Mouse (Mus musculus) stomach, embryonic 14.5 days (tissue): ENCODE data around the gene Men1. TPM values are rescaled to one million over a fixed set of nuclear protein-coding genes. Genes with fewer than 3 reads are reported as not detected.
A peak's percentile ranks its signal among the peaks of the same experiment; 100 is the strongest.

ENCODE experiments used
- ATAC-seq: fragments of 200-750 bp; cut with Nextera tagmentation; 2 replicates; pipeline ENCODE4 v1.8.0; 2017; ENCODE audit warnings: low read depth, moderate TSS enrichment; ENCODE audit not compliant: insufficient number of reproducible peaks, insufficient read depth, low FRiP score
- H3K27ac ChIP-seq: fragments of 300-500 bp; sonication (generic); 2 replicates; pipeline ENCODE4 v1.5.1; 2014; ENCODE audit warnings: mild to moderate bottlenecking, low read length, moderate library complexity, mixed read lengths
- H3K27me3 ChIP-seq: fragments of 300-500 bp; sonication (generic); 2 replicates; pipeline ENCODE4 v1.6.1; 2014; ENCODE audit warnings: low read length, control low read depth, mixed read lengths; ENCODE audit not compliant: control insufficient read depth, insufficient read depth
- H3K36me3 ChIP-seq: fragments of 300-500 bp; sonication (generic); 2 replicates; pipeline ENCODE4 v1.6.1; 2014; ENCODE audit warnings: mild to moderate bottlenecking, control low read depth, low read length, moderate library complexity, mixed read lengths; ENCODE audit not compliant: control insufficient read depth, insufficient read depth
- H3K4me1 ChIP-seq: fragments of 300-500 bp; sonication (generic); 2 replicates; pipeline ENCODE4 v1.6.1; 2014; ENCODE audit warnings: low read length, control low read depth, mixed read lengths; ENCODE audit not compliant: control insufficient read depth, insufficient read depth
- H3K4me2 ChIP-seq: fragments of 300-500 bp; sonication (generic); replicated peaks from 2 replicates; pipeline ENCODE4 v1.6.1; 2014; ENCODE audit warnings: low read depth, low read length, control low read depth
- H3K4me3 ChIP-seq: fragments of 300-500 bp; sonication (generic); 2 replicates; pipeline ENCODE4 v1.5.1; 2014; ENCODE audit warnings: low read depth, low read length, control low read depth
- H3K9ac ChIP-seq: fragments of 300-500 bp; sonication (generic); replicated peaks from 2 replicates; pipeline ENCODE4 v1.6.1; 2014; ENCODE audit warnings: low read depth, mild to moderate bottlenecking, control low read depth, low read length, moderate library complexity, mixed read lengths
- H3K9me3 ChIP-seq: fragments of 300-500 bp; sonication (generic); 2 replicates; pipeline ENCODE4 v1.6.1; 2016; ENCODE audit warnings: low read depth, low read length, control low read depth; ENCODE audit not compliant: control insufficient read depth
- WGBS: fragments of 180-500 bp; shearing (Covaris S2); extraction: QIAGEN DNeasy Blood & Tissue Kit; methylation state at CpG from one replicate; pipeline ENCODE4 v1.1.7; 2014; 5-methylcytosine and 5-hydroxymethylcytosine counted together
- polyA plus RNA-seq: library from polyadenylated mRNA; unstranded; fragments of >200 nt; fragmentation: Nextera tagmentation; extraction: Ambion mirVana; gene quantifications from 2 replicates; pipeline ENCODE4 v1.2.1, GENCODE M21; 2014

The Men1 gene
- polyA plus RNA-seq, 1 experiment from 2014 or later, result 40.0 TPM

GRCm38 (mm10) chr19:6324751-6325150, 10.0 kb upstream of the Men1 start:
- Histone ChIP-seq H3K27ac (no peak overlapping the region), H3K9ac (no peak overlapping the region), H3K27me3 (no peaks in the 10 kb centered on the region), H3K4me1 (peaks cover 8% of the 10 kb centered on the region), H3K36me3 (peaks cover 26% of the 10 kb centered on the region; the same call in 1 of the 2 replicates), H3K4me2 (no peak overlapping the region), H3K9me3 (no peaks in the 10 kb centered on the region), H3K4me3 (no peak overlapping the region)
- ATAC-seq, result no peak
- 73% methylated on average over 9 of the region's 9 CpGs for WGBS

DNA sequence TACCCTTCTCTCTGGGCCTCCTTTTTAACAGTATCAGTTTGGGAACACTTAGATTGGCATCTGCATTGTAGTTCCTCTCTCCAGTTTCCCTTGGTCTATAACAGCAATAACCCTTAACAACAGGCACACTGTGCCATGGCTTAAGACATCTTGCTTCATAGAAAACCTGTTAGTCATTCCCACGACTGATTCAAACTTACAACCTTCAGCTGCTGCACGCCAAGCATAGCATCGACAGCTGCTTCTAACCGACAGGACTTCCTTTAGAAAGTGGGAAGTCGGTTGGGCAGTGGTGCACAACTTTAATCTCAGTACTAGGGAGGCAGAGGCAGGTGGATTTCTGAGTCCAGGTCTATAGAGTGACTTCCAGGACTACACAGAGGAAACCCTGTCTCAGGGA, 3.6 kb upstream of the Men1 start:
- Histone ChIP-seq H3K4me2 (no peak overlapping the region), H3K36me3 (no peaks in the 10 kb centered on the region), H3K9ac (no peak overlapping the region), H3K27me3 (no peaks in the 10 kb centered on the region), H3K4me1 (peaks cover 9% of the 10 kb centered on the region), H3K4me3 (no peak overlapping the region), H3K27ac (no peak overlapping the region), H3K9me3 (no peaks in the 10 kb centered on the region)
- WGBS, result 58% methylated on average over 5 of the region's 5 CpGs
- ATAC-seq, result no peak

DNA sequence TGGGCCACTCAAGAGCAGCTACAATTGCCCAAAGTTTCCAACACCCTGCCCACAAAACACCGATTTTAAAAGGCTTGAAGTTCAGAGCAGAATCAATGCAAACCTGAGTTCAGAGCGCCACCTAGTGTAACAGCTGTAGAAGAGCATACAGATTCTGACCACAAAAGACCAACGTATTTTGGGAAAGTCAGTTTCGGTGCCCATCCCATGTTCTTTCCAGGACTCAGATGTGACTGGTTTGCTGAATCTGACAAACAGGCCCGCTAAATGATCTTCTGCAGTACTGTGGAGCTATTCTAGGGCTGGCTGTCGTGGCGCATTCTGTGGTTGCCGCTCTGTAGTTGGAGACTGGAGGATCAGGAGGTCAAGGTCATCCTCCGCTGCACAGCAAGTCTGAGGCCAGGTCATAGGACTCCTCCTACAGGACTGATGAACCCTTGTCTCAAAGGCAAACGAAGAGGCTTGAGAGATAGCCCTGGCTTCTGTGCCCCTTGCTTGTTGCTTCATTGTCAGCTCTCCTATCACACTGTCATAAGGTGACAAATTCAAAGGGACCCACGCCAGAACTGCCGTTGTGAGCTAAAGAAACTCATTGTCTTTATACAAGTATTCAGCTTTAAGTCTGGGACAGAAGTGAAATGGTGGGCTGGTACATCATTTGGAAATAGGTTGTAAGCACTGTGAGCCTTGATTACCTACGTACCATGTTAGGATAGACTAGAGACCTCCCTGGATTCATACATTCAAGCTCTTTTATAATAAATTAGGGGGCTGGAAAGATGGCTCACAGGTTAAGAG, 2.9 kb upstream of the Men1 start:
- WGBS, result 20% methylated on average over 13 of the region's 13 CpGs
- Histone ChIP-seq H3K27me3 (no peaks in the 10 kb centered on the region), H3K4me3 (no peak overlapping the region), H3K4me2 (no peak overlapping the region; the same call in 1 of the 2 replicates), H3K9ac (no peak overlapping the region), H3K4me1 (peaks cover 16% of the 10 kb centered on the region), H3K27ac (no peak overlapping the region), H3K9me3 (no peaks in the 10 kb centered on the region), H3K36me3 (no peaks in the 10 kb centered on the region; the same call in 1 of the 2 replicates)
- no peak for ATAC-seq

DNA sequence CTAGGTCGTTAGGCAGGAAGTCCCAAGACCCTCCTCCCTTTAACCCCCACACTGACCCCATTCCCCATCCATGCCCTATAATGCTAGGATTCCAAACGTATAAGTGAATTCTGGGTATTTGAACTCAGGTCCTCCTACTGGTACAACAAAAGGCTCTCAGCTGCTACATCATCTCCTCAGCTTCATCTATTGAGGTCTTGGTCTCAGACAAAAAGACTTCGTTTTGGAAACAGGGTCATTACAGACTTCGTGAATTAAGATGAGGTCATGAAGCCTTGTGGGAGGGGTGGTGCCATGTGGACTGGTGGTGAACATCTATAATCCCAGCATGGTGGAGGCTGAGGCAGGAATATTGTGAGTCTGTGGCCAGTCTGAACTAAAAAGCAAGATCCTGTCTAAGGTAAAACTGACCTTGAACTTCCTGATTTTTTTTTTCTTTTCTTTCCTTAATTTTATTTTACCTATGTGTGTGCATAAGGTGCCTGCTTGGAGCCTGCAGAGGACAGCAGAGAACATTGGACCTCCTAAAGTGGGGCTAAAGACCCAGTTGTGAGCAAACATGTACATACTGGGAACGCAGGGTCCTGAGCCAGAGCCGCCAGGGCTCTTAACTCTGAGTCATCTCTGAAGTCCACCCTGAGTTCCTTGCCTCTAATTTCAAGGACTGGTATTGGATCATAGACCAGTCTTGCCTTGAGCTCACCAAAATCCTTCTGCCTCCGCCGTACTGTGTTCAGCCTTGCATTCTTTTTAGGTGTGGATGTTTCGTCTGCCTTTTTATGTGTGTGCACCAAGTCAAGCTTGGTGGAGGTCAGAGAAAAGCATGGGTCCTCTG, 801 bp upstream of the Men1 start:
- Histone ChIP-seq H3K9me3 (no peaks in the 10 kb centered on the region), H3K4me3 (peak overlapping the region; percentile 80), H3K36me3 (peaks cover 17% of the 10 kb centered on the region), H3K27me3 (no peaks in the 10 kb centered on the region), H3K4me2 (peak overlapping the region; percentile 25), H3K4me1 (peaks cover 17% of the 10 kb centered on the region), H3K9ac (no peak overlapping the region), H3K27ac (peak overlapping the region; percentile 83)
- no peak for ATAC-seq
- WGBS, result 58% methylated on average over 9 of the region's 9 CpGs

DNA sequence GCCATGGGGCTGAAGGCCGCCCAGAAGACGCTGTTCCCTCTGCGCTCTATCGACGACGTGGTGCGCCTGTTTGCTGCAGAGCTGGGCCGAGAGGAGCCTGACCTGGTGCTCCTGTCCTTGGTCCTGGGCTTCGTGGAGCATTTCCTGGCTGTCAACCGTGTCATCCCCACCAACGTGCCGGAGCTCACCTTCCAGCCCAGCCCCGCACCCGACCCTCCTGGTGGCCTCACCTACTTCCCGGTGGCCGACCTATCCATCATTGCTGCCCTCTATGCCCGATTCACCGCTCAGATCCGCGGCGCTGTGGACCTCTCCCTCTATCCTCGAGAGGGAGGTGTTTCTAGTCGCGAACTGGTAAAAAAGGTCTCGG, 664 bp downstream of the Men1 start:
- Histone ChIP-seq H3K27ac (peak overlapping the region; percentile 75), H3K9me3 (no peaks in the 10 kb centered on the region), H3K4me3 (peak overlapping the region; percentile 80), H3K36me3 (peaks cover 31% of the 10 kb centered on the region), H3K9ac (peak overlapping the region; percentile 77), H3K4me1 (peaks cover 23% of the 10 kb centered on the region), H3K4me2 (peak overlapping the region; percentile 82), H3K27me3 (no peaks in the 10 kb centered on the region)
- ATAC-seq, result no peak
- 0% methylated on average over 25 of the region's 25 CpGs for WGBS

GRCm38 (mm10) chr19:6336920-6337319, 2.1 kb downstream of the Men1 start:
- no peak overlapping the region for H3K4me3 ChIP-seq

GRCm38 (mm10) chr19:6338171-6338570, 3.4 kb downstream of the Men1 start:
- H3K4me1 ChIP-seq, result peaks cover 26% of the 10 kb centered on the region

More at GRCm38 (mm10) chr19:6336920-6337319, 2.1 kb downstream of the Men1 start:
- no peak for ATAC-seq
- H3K9ac ChIP-seq, result no peak overlapping the region
- H3K36me3 ChIP-seq, result peaks cover 31% of the 10 kb centered on the region
- peak overlapping the region; percentile 82; the same call in 1 of the 2 replicates for H3K4me2 ChIP-seq
- H3K9me3 ChIP-seq, result no peaks in the 10 kb centered on the region
- H3K27ac ChIP-seq, result no peak overlapping the region
- 93% methylated on average over 10 of the region's 10 CpGs for WGBS
- no peaks in the 10 kb centered on the region for H3K27me3 ChIP-seq
- H3K4me1 ChIP-seq, result peaks cover 26% of the 10 kb centered on the region

GRCm38 (mm10) chr19:6338716-6339115, 3.9 kb downstream of the Men1 start:
- H3K4me3 ChIP-seq, result no peak overlapping the region
- WGBS, result 93% methylated on average over 11 of the region's 11 CpGs
- peaks cover 31% of the 10 kb centered on the region for H3K36me3 ChIP-seq
- H3K27me3 ChIP-seq, result no peaks in the 10 kb centered on the region
- ATAC-seq, result no peak
- no peaks in the 10 kb centered on the region for H3K9me3 ChIP-seq
- no peak overlapping the region for H3K27ac ChIP-seq
- peaks cover 26% of the 10 kb centered on the region for H3K4me1 ChIP-seq
- no peak overlapping the region for H3K9ac ChIP-seq
- no peak overlapping the region for H3K4me2 ChIP-seq

More at GRCm38 (mm10) chr19:6338171-6338570, 3.4 kb downstream of the Men1 start:
- Histone ChIP-seq H3K27ac (no peak overlapping the region), H3K9me3 (no peaks in the 10 kb centered on the region), H3K36me3 (peaks cover 31% of the 10 kb centered on the region), H3K4me2 (no peak overlapping the region), H3K9ac (no peak overlapping the region), H3K4me3 (no peak overlapping the region), H3K27me3 (no peaks in the 10 kb centered on the region)
- no peak for ATAC-seq
- 97% methylated on average over 7 of the region's 7 CpGs for WGBS
